Mouse (Mus musculus): ENCODE results near the gene Sik1. TPM values are rescaled to one million over a fixed set of nuclear protein-coding genes. Genes with fewer than 3 reads are reported as not detected.

The Sik1 gene
- 5.3 and 6.8 TPM in 2 replicates for polyA plus RNA-seq (2015; fragmentation: Nextera tagmentation; extraction: Ambion mirVana)

GRCm38 (mm10) chr17:31855597-31856518 is at the start of gene Sik1:
TSS of gene Sik1 (minus strand) at chr17:31855804.
- H3K27ac ChIP-seq (replicated peaks): peak within 1 kb of the TSS; percentile 69
- peak within 1 kb of the TSS; percentile 72 for H3K4me3 ChIP-seq (replicated peaks)
- peak; percentile 84 for ATAC-seq (ENCODE audit: insufficient read depth)
- peaks cover 18% of the 10 kb centered on the region for H3K27me3 ChIP-seq
- peak within 1 kb of the TSS; percentile 96 for H3K4me2 ChIP-seq
- no peaks in the 10 kb centered on the region for H3K9me3 ChIP-seq (replicated peaks)
- H3K36me3 ChIP-seq (replicated peaks): peaks cover 8% of the 10 kb centered on the region; the same call in 1 of the 2 replicates
- H3K4me1 ChIP-seq (replicated peaks): peaks cover 48% of the 10 kb centered on the region
- WGBS (ENCODE audit: insufficient replicate concordance): 2% methylated on average over 88 of the region's 92 CpGs
- peak within 1 kb of the TSS; percentile 75 for H3K9ac ChIP-seq

- Histone ChIP-seq H3K27me3 (no peaks in the 10 kb centered on the region), H3K9me3 (replicated peaks) (no peaks in the 10 kb centered on the region), H3K4me2 (peak overlapping the region; percentile 13; the same call in 1 of the 2 replicates), H3K27ac (replicated peaks) (peak overlapping the region; percentile 72; the same call in 1 of the 2 replicates), H3K4me3 (replicated peaks) (no peak overlapping the region), H3K36me3 (replicated peaks) (no peaks in the 10 kb centered on the region), H3K4me1 (replicated peaks) (peaks cover 41% of the 10 kb centered on the region), H3K9ac (no peak overlapping the region)
- no peak for ATAC-seq (ENCODE audit: insufficient read depth)
- 52% methylated on average over 9 of the region's 9 CpGs for WGBS (ENCODE audit: insufficient replicate concordance)
Observed at GRCm38 (mm10) chr17:31905201-31905790, 49.7 kb upstream of the Sik1 start.

GRCm38 (mm10) chr17:31904036-31904435 is 48.4 kb upstream of the Sik1 start:
- 76% methylated on average over 7 of the region's 7 CpGs for WGBS (ENCODE audit: insufficient replicate concordance)
- H3K27ac ChIP-seq (replicated peaks): no peak overlapping the region
- H3K9me3 ChIP-seq (replicated peaks): no peaks in the 10 kb centered on the region
- ATAC-seq (ENCODE audit: insufficient read depth): no peak
- no peak overlapping the region for H3K4me3 ChIP-seq (replicated peaks)
- H3K4me1 ChIP-seq (replicated peaks): peaks cover 41% of the 10 kb centered on the region
- no peak overlapping the region for H3K4me2 ChIP-seq
- no peak overlapping the region for H3K9ac ChIP-seq
- no peaks in the 10 kb centered on the region for H3K27me3 ChIP-seq
- H3K36me3 ChIP-seq (replicated peaks): no peaks in the 10 kb centered on the region

GRCm38 (mm10) chr17:31902630-31903198 is 47.1 kb upstream of the Sik1 start:
- H3K4me1 ChIP-seq (replicated peaks): peaks cover 47% of the 10 kb centered on the region
- H3K27ac ChIP-seq (replicated peaks): no peak overlapping the region
- no peak overlapping the region for H3K4me3 ChIP-seq (replicated peaks)
- H3K36me3 ChIP-seq (replicated peaks): no peaks in the 10 kb centered on the region
- no peak for ATAC-seq (ENCODE audit: insufficient read depth)
- H3K27me3 ChIP-seq: no peaks in the 10 kb centered on the region
- H3K9me3 ChIP-seq (replicated peaks): no peaks in the 10 kb centered on the region
- 51% methylated on average over 3 of the region's 3 CpGs for WGBS (ENCODE audit: insufficient replicate concordance)
- no peak overlapping the region for H3K9ac ChIP-seq
- H3K4me2 ChIP-seq: no peak overlapping the region

GRCm38 (mm10) chr17:31901461-31902204 is 46.0 kb upstream of the Sik1 start:
- Histone ChIP-seq H3K4me2 (peak overlapping the region; percentile 29; the same call in 1 of the 2 replicates), H3K9ac (no peak overlapping the region)
- 33% methylated on average over 11 of the region's 11 CpGs for WGBS (ENCODE audit: insufficient replicate concordance)

GRCm38 (mm10) chr17:31898941-31899340 is 43.3 kb upstream of the Sik1 start:
- Histone ChIP-seq H3K4me1 (replicated peaks) (peaks cover 31% of the 10 kb centered on the region), H3K27me3 (no peaks in the 10 kb centered on the region), H3K4me3 (replicated peaks) (no peak overlapping the region), H3K9ac (no peak overlapping the region), H3K9me3 (replicated peaks) (no peaks in the 10 kb centered on the region), H3K27ac (replicated peaks) (no peak overlapping the region), H3K36me3 (replicated peaks) (no peaks in the 10 kb centered on the region), H3K4me2 (no peak overlapping the region)
- ATAC-seq (ENCODE audit: insufficient read depth): no peak
- 23% methylated on average over 5 of the region's 5 CpGs for WGBS (ENCODE audit: insufficient replicate concordance)

More at GRCm38 (mm10) chr17:31901461-31902204, 46.0 kb upstream of the Sik1 start:
- H3K27ac ChIP-seq (replicated peaks): peak overlapping the region; percentile 35; the same call in 1 of the 2 replicates
- no peak overlapping the region for H3K4me3 ChIP-seq (replicated peaks)
- H3K27me3 ChIP-seq: no peaks in the 10 kb centered on the region
- no peaks in the 10 kb centered on the region for H3K36me3 ChIP-seq (replicated peaks)
- H3K4me1 ChIP-seq (replicated peaks): peaks cover 47% of the 10 kb centered on the region
- peak; percentile 41; the same call in 1 of the 2 replicates for ATAC-seq (ENCODE audit: insufficient read depth)
- no peaks in the 10 kb centered on the region for H3K9me3 ChIP-seq (replicated peaks)

- Histone ChIP-seq H3K9ac (no peak overlapping the region), H3K4me2 (no peak overlapping the region)
Observed at GRCm38 (mm10) chr17:31897186-31897793, 41.7 kb upstream of the Sik1 start.

GRCm38 (mm10) chr17:31896751-31897150 is 41.1 kb upstream of the Sik1 start:
- Histone ChIP-seq H3K4me2 (no peak overlapping the region), H3K9me3 (replicated peaks) (no peaks in the 10 kb centered on the region), H3K27ac (replicated peaks) (no peak overlapping the region), H3K9ac (no peak overlapping the region), H3K27me3 (no peaks in the 10 kb centered on the region), H3K4me1 (replicated peaks) (peaks cover 17% of the 10 kb centered on the region), H3K4me3 (replicated peaks) (no peak overlapping the region), H3K36me3 (replicated peaks) (no peaks in the 10 kb centered on the region)
- WGBS (ENCODE audit: insufficient replicate concordance): 42% methylated on average over 3 of the region's 3 CpGs
- ATAC-seq (ENCODE audit: insufficient read depth): no peak

More at GRCm38 (mm10) chr17:31897186-31897793, 41.7 kb upstream of the Sik1 start:
- no peaks in the 10 kb centered on the region for H3K27me3 ChIP-seq
- H3K4me3 ChIP-seq (replicated peaks): no peak overlapping the region
- no peaks in the 10 kb centered on the region for H3K9me3 ChIP-seq (replicated peaks)
- H3K4me1 ChIP-seq (replicated peaks): peaks cover 23% of the 10 kb centered on the region
- WGBS (ENCODE audit: insufficient replicate concordance): 60% methylated on average over 4 of the region's 4 CpGs
- no peak overlapping the region for H3K27ac ChIP-seq (replicated peaks)
- no peak for ATAC-seq (ENCODE audit: insufficient read depth)
- H3K36me3 ChIP-seq (replicated peaks): no peaks in the 10 kb centered on the region

- Histone ChIP-seq H3K36me3 (replicated peaks) (no peaks in the 10 kb centered on the region), H3K9me3 (replicated peaks) (no peaks in the 10 kb centered on the region), H3K4me3 (replicated peaks) (no peak overlapping the region), H3K4me2 (no peak overlapping the region), H3K9ac (no peak overlapping the region), H3K4me1 (replicated peaks) (peaks cover 17% of the 10 kb centered on the region), H3K27me3 (no peaks in the 10 kb centered on the region), H3K27ac (replicated peaks) (no peak overlapping the region)
- 80% methylated on average over 7 of the region's 7 CpGs for WGBS (ENCODE audit: insufficient replicate concordance)
- no peak for ATAC-seq (ENCODE audit: insufficient read depth)
Observed at GRCm38 (mm10) chr17:31896311-31896710, 40.7 kb upstream of the Sik1 start.

GRCm38 (mm10) chr17:31893371-31894060 is 37.9 kb upstream of the Sik1 start:
- Histone ChIP-seq H3K9ac (no peak overlapping the region), H3K4me1 (replicated peaks) (peaks cover 12% of the 10 kb centered on the region; the same call in 1 of the 2 replicates), H3K4me2 (no peak overlapping the region), H3K36me3 (replicated peaks) (no peaks in the 10 kb centered on the region), H3K9me3 (replicated peaks) (no peaks in the 10 kb centered on the region), H3K27ac (replicated peaks) (no peak overlapping the region), H3K27me3 (no peaks in the 10 kb centered on the region), H3K4me3 (replicated peaks) (no peak overlapping the region)
- 59% methylated on average over 5 of the region's 5 CpGs for WGBS (ENCODE audit: insufficient replicate concordance)
- ATAC-seq (ENCODE audit: insufficient read depth): no peak
